ENCODE assay signal across 8 mouse cellular contexts in the genomic region with DNA sequence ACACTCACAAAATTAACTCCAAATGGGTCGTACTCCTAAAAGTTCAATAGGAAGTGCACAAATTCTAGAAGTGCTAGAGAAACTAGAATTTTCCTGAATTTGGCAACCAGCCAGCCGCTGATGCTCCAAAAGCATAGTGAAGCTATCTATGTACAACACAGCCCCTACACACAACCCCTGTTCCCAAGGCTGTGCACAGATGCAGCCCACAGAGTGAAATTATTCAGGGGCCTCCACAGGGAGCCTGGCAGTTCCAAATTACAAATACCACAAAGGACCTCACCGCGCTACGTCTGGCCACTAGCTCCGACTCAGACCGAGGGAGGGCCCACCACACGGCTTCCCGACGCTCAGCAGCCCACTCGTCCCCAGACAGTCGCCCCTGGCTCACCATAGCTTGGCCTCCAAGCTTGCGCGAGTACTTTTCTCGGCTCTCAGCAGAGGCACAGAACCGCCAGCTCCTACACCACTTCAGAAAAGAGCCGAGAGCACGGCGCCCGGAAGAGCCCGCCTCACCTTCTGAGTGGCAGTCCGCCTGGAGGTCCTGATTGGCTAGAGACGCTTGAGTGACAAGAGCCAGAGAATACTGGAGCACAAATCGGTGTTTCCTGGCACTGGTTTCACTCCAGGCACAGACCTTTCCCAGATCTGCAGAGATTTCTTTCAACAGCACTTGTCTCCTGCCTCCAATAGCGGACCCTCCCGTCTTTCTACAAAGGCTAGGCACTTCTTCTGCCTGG. TPM values are rescaled to one million over a fixed set of nuclear protein-coding genes. Genes with fewer than 3 reads are reported as not detected.
DNase-seq lines count a peak whose midpoint lies in the region; ATAC-seq and TF ChIP-seq lines count a peak whose summit lies in the region.

No protein-coding gene starts in this region.

- WGBS in heart, embryonic 12.5 days, result under 1% methylated on average over 26 of the region's 26 CpGs
- WGBS in kidney, embryonic 16.5 days, result 1% methylated on average over 26 of the region's 26 CpGs

- peaks cover 17% of the 10 kb centered on the region for H3K4me1 ChIP-seq in heart, embryonic 12.5 days (replicated peaks)
- H3K4me1 ChIP-seq in kidney, embryonic 16.5 days (ENCODE audit: insufficient read depth, low read length), result peaks cover 21% of the 10 kb centered on the region

- H3K79me3 ChIP-seq in C2C12 (ENCODE audit: low read depth), result peaks cover 6% of the 10 kb centered on the region

- H3K4me3 ChIP-seq in C2C12 (ENCODE audit: insufficient read depth, poor library complexity, severe bottlenecking), result peak overlapping the region; percentile 54
- peak overlapping the region; percentile 79 for H3K4me3 ChIP-seq in heart, embryonic 12.5 days
- peak overlapping the region; percentile 75 for H3K4me3 ChIP-seq in kidney, embryonic 16.5 days (ENCODE audit: low read length)

- no peak for TF ChIP-seq CTCF in C2C12 (IDR thresholded peaks at IDR 0.05; ENCODE audit: control insufficient read depth, insufficient read depth, insufficient read length)
- no peak for TF ChIP-seq CTCF in brain, embryonic 14.5 days (IDR thresholded peaks at IDR 0.05; ENCODE audit: borderline replicate concordance, extremely low read depth, insufficient read depth, insufficient read length)

- peak overlapping the region; percentile 94 for H3K9ac ChIP-seq in heart, embryonic 12.5 days
- H3K9ac ChIP-seq in kidney, embryonic 16.5 days (replicated peaks; ENCODE audit: low read length), result peak overlapping the region; percentile 93

- DNase-seq in brain, embryonic 14.5 days (ENCODE audit: low read depth), result peak; percentile 99
- peak; percentile 68 for DNase-seq in fat pad, adult 2 months (ENCODE audit: extremely low read depth, low read depth, low spot score)
- DNase-seq in liver, result peak; percentile 80
- DNase-seq in monocyte, adult 2 months (ENCODE audit: low read depth in 1 of 2, low spot score in 2 of 2), result peak; percentile 27 to 58
- peak; percentile 57 to 66 for DNase-seq in spleen, postnatal 14 days (ENCODE audit: low spot score in 2 of 2)

- H3K27ac ChIP-seq in heart, embryonic 12.5 days (ENCODE audit: poor library complexity, severe bottlenecking), result peak overlapping the region; percentile 98
- H3K27ac ChIP-seq in kidney, embryonic 16.5 days (ENCODE audit: low read length), result peak overlapping the region; percentile 98

- peak overlapping the region; percentile 94 for H3ac ChIP-seq in C2C12 (ENCODE audit: control insufficient read depth, insufficient read length, low read depth)

- H3K4me2 ChIP-seq in heart, embryonic 12.5 days, result peak overlapping the region; percentile 70
- H3K4me2 ChIP-seq in kidney, embryonic 16.5 days (replicated peaks; ENCODE audit: low read depth, low read length), result peak overlapping the region; percentile 77

- H3K79me2 ChIP-seq in C2C12 (ENCODE audit: control insufficient read depth, insufficient read depth), result peaks cover 21% of the 10 kb centered on the region

- H3K27me3 ChIP-seq in C2C12 (ENCODE audit: control insufficient read depth, insufficient read depth, insufficient read length), result no peaks in the 10 kb centered on the region
- H3K27me3 ChIP-seq in heart, embryonic 12.5 days (replicated peaks), result no peaks in the 10 kb centered on the region
- H3K27me3 ChIP-seq in kidney, embryonic 16.5 days (ENCODE audit: insufficient read depth, low read length), result no peaks in the 10 kb centered on the region

- H3K36me3 ChIP-seq in C2C12 (ENCODE audit: control insufficient read depth, insufficient read depth), result no peaks in the 10 kb centered on the region
- peaks cover 12% of the 10 kb centered on the region for H3K36me3 ChIP-seq in heart, embryonic 12.5 days
- peaks cover 15% of the 10 kb centered on the region for H3K36me3 ChIP-seq in kidney, embryonic 16.5 days (ENCODE audit: insufficient read depth, low read length)

- no peaks in the 10 kb centered on the region for H3K9me3 ChIP-seq in heart, embryonic 12.5 days (replicated peaks)
- peaks cover 20% of the 10 kb centered on the region for H3K9me3 ChIP-seq in kidney, embryonic 16.5 days (ENCODE audit: low read length)

- peak; percentile 94 for ATAC-seq in heart, embryonic 12.5 days (ENCODE audit: insufficient number of reproducible peaks, low FRiP score)
- peak; percentile 97 for ATAC-seq in kidney, embryonic 16.5 days (ENCODE audit: low FRiP score, low TSS enrichment)

- peak; percentile 74; the same call in 1 of the 2 replicates for TF ChIP-seq POLR2A in brain, embryonic 14.5 days (IDR thresholded peaks at IDR 0.05; ENCODE audit: borderline replicate concordance, extremely low read depth, insufficient read depth, insufficient read length, poor library complexity, severe bottlenecking)

TF ChIP-seq in C2C12, 6 proteins besides CTCF, POLR2A, EP300 and RAD21:
- no peak for TF ChIP-seq MAX (IDR thresholded peaks at IDR 0.05)

RNA-seq across cellular contexts. Expression of gene Gm9495, which starts 58.1 kb away (rescaled TPM):
- polyA plus RNA-seq in C2C12 (2012; fragmentation: generic; extraction: Trizol), result not detected
- 0.09 and 0.12 TPM in 2 replicates for polyA plus RNA-seq in brain, embryonic 14.5 days (2012; rRNA removed)
- not detected in 2 replicates for polyA plus RNA-seq in heart, embryonic 12.5 days (2016; fragmentation: Nextera tagmentation; extraction: Ambion mirVana)
- polyA plus RNA-seq in kidney, embryonic 16.5 days (2015; fragmentation: Nextera tagmentation; extraction: Ambion mirVana), result not detected in 2 replicates

Comparison
In these comparisons a context has a peak if more than half of its experiments do, and no peak if none do; other contexts are left out.
1. Peak in every context shown above with its lines: DNase-seq, ATAC-seq, H3K4me3 ChIP-seq and H3K27ac ChIP-seq.
2. DNase-seq: peak in every context shown above with its lines; median percentile 99 in brain, embryonic 14.5 days; 80 in liver; 68 in fat pad, adult 2 months; 62 in spleen, postnatal 14 days; 42 in monocyte, adult 2 months.